ENCODE assay signal across 26 mouse cellular contexts in the genomic region with DNA sequence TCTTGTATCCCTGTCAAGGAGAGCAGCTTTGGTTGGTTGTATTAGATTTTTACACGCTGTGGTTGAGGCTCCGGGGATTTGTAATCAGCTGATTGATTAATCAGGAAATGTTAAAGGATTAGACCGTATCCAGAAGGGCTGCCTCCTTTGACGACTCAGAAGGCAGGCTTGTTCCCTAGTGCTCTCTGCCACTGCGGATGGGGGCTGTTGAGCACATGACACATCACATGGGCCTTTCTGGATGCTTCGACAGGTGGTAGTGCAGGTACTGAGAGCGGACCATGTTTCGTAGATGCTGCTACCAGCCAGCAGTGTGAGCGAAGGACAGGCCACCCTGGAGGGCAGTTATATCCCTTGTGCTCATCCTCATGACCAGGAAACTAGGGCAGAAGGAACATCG. TPM values are rescaled to one million over a fixed set of nuclear protein-coding genes. Genes with fewer than 3 reads are reported as not detected.
DNase-seq lines count a peak whose midpoint lies in the region; ATAC-seq and TF ChIP-seq lines count a peak whose summit lies in the region.
"Had no signal": no experiment of that assay in that cellular context is flagged by ENCODE, and none has a peak within 500 bp of the region (broad histone marks: within the 10 kb centered on the region; RNA-seq: fewer than 3 reads in every experiment).

No protein-coding gene starts in this region.

- H3K27ac ChIP-seq in kidney, embryonic 14.5 days (ENCODE audit: low read depth, low read length): 0 out of 2 replicates have a peak overlapping the region, but pooled peaks have one; percentile 24
- H3K27ac ChIP-seq in neural tube, embryonic 13.5 days (replicated peaks): 0 out of 2 replicates have a peak overlapping the region, but pooled peaks have one; percentile 15
- no peak overlapping the region for H3K27ac ChIP-seq in hindbrain, postnatal 0 days
- H3K27ac ChIP-seq in lung, postnatal 0 days (ENCODE audit: low read length): no peak overlapping the region
- H3K27ac ChIP-seq: embryonic facial prominence, embryonic 10.5 days; heart, embryonic 15.5 days; left cerebral cortex, adult 2 months; stomach, embryonic 15.5 days had no signal

- 61% methylated on average over 10 of the region's 10 CpGs for WGBS in kidney, embryonic 14.5 days
- WGBS in neural tube, embryonic 13.5 days: 74% methylated on average over 10 of the region's 10 CpGs
- 58% methylated on average over 10 of the region's 10 CpGs for WGBS in hindbrain, postnatal 0 days
- WGBS in lung, postnatal 0 days: 77% methylated on average over 10 of the region's 10 CpGs

- no peak for DNase-seq in kidney, postnatal 10 days
- DNase-seq in neural tube, embryonic 10.5 days (ENCODE audit: extremely low spot score, low spot score): no peak
- no peak for DNase-seq in hindbrain, postnatal 0 days (ENCODE audit: low spot score)
- DNase-seq in lung, postnatal 0 days (ENCODE audit: low spot score): no peak
- DNase-seq in spleen, adult 12 weeks (ENCODE audit: low spot score): no peak
- DNase-seq: adrenal gland, adult 2 months; B cell, adult 2 months; cerebellum, adult 11-12 months; cerebellum, postnatal 10 days; gastrocnemius, postnatal 14 days; heart, adult 11 months; heart, postnatal 36 days; kidney, adult 8-10 months; kidney, postnatal 4 days; layer of hippocampus, adult 9-11 months; right cerebral cortex, adult 18-20 months; right cerebral cortex, postnatal 4 days; thymus, postnatal 25 days had no signal

- H3K4me3 ChIP-seq in kidney, embryonic 14.5 days (ENCODE audit: low read length): no peak overlapping the region
- no peak overlapping the region for H3K4me3 ChIP-seq in neural tube, embryonic 13.5 days
- H3K4me3 ChIP-seq in hindbrain, postnatal 0 days (ENCODE audit: low read length): no peak overlapping the region
- H3K4me3 ChIP-seq in lung, postnatal 0 days (ENCODE audit: low read depth, low read length): no peak overlapping the region
- H3K4me3 ChIP-seq: embryonic facial prominence, embryonic 10.5 days; heart, embryonic 15.5 days; left cerebral cortex, adult 2 months; stomach, embryonic 15.5 days had no signal

- ATAC-seq in kidney, embryonic 14.5 days (ENCODE audit: low FRiP score, low TSS enrichment): no peak
- ATAC-seq in neural tube, embryonic 13.5 days (ENCODE audit: low read depth): 0 out of 2 replicates have a peak, but pooled peaks have one; percentile 44
- peak; percentile 63 for ATAC-seq in hindbrain, postnatal 0 days
- ATAC-seq in lung, postnatal 0 days: no peak
- ATAC-seq: forebrain, embryonic 16.5 days had no signal

- H3K36me3 ChIP-seq in kidney, embryonic 14.5 days (ENCODE audit: control insufficient read depth, insufficient read depth, low read length): no peaks in the 10 kb centered on the region
- H3K36me3 ChIP-seq in neural tube, embryonic 13.5 days: no peaks in the 10 kb centered on the region
- no peaks in the 10 kb centered on the region for H3K36me3 ChIP-seq in hindbrain, postnatal 0 days (ENCODE audit: insufficient read depth, low read length)
- H3K36me3 ChIP-seq in lung, postnatal 0 days (ENCODE audit: insufficient read depth, low read length): no peaks in the 10 kb centered on the region
- H3K36me3 ChIP-seq: G1E; heart, embryonic 15.5 days; stomach, embryonic 15.5 days had no signal

- H3K4me1 ChIP-seq in kidney, embryonic 14.5 days (ENCODE audit: control insufficient read depth, insufficient read depth, low read length): peaks cover 28% of the 10 kb centered on the region
- peaks cover 53% of the 10 kb centered on the region for H3K4me1 ChIP-seq in neural tube, embryonic 13.5 days (replicated peaks)
- H3K4me1 ChIP-seq in hindbrain, postnatal 0 days (ENCODE audit: insufficient read depth, low read length): 0 out of 2 replicates have a peak, but pooled peaks cover 13% of the 10 kb centered on the region
- H3K4me1 ChIP-seq in lung, postnatal 0 days (ENCODE audit: insufficient read depth, low read depth, low read length): peaks cover 14% of the 10 kb centered on the region; the same call in 1 of the 2 replicates

- H3K27me3 ChIP-seq in kidney, embryonic 14.5 days (ENCODE audit: control insufficient read depth, insufficient read depth, low read length): no peaks in the 10 kb centered on the region
- H3K27me3 ChIP-seq in neural tube, embryonic 13.5 days: no peaks in the 10 kb centered on the region
- no peaks in the 10 kb centered on the region for H3K27me3 ChIP-seq in hindbrain, postnatal 0 days (ENCODE audit: insufficient read depth, low read length)
- H3K27me3 ChIP-seq in lung, postnatal 0 days (replicated peaks; ENCODE audit: insufficient read depth, low read length): no peaks in the 10 kb centered on the region
- H3K27me3 ChIP-seq: heart, embryonic 15.5 days; stomach, embryonic 15.5 days had no signal

- H3K4me2 ChIP-seq in kidney, embryonic 14.5 days (replicated peaks; ENCODE audit: low read depth, low read length): no peak overlapping the region
- no peak overlapping the region for H3K4me2 ChIP-seq in neural tube, embryonic 13.5 days
- H3K4me2 ChIP-seq in hindbrain, postnatal 0 days (ENCODE audit: low read depth, low read length): no peak overlapping the region
- no peak overlapping the region for H3K4me2 ChIP-seq in lung, postnatal 0 days (replicated peaks; ENCODE audit: low read depth, low read length)
- H3K4me2 ChIP-seq: heart, embryonic 15.5 days; stomach, embryonic 15.5 days had no signal

- no peaks in the 10 kb centered on the region for H3K9me3 ChIP-seq in kidney, embryonic 14.5 days (ENCODE audit: control insufficient read depth, low read length)
- H3K9me3 ChIP-seq in neural tube, embryonic 13.5 days: no peaks in the 10 kb centered on the region
- no peaks in the 10 kb centered on the region for H3K9me3 ChIP-seq in hindbrain, postnatal 0 days (ENCODE audit: low read length)
- no peaks in the 10 kb centered on the region for H3K9me3 ChIP-seq in lung, postnatal 0 days (ENCODE audit: low read length)
- H3K9me3 ChIP-seq: embryonic facial prominence, embryonic 10.5 days; heart, embryonic 15.5 days; stomach, embryonic 15.5 days had no signal

- no peak for TF ChIP-seq EP300 in lung, postnatal 0 days (IDR thresholded peaks at IDR 0.05)

- no peak overlapping the region for H3K9ac ChIP-seq in kidney, embryonic 14.5 days (ENCODE audit: low read depth, low read length)
- H3K9ac ChIP-seq in neural tube, embryonic 13.5 days: no peak overlapping the region
- no peak overlapping the region for H3K9ac ChIP-seq in hindbrain, postnatal 0 days (replicated peaks; ENCODE audit: low read length)
- no peak overlapping the region for H3K9ac ChIP-seq in lung, postnatal 0 days (replicated peaks; ENCODE audit: low read depth)
- H3K9ac ChIP-seq: heart, embryonic 15.5 days; stomach, embryonic 15.5 days had no signal

- no peak for TF ChIP-seq CTCF in hindbrain, postnatal 0 days (IDR thresholded peaks at IDR 0.05; ENCODE audit: low read depth)
- TF ChIP-seq CTCF in lung, postnatal 0 days (IDR thresholded peaks at IDR 0.05): no peak

RNA-seq across cellular contexts. Expression of a gene that starts 33.6 kb away (rescaled TPM):
- polyA plus RNA-seq in kidney, embryonic 14.5 days (2014; fragmentation: Nextera tagmentation; extraction: Ambion mirVana): 29.7 and 31.6 TPM in 2 replicates
- polyA plus RNA-seq in neural tube, embryonic 13.5 days (2015; fragmentation: Nextera tagmentation; extraction: Ambion mirVana): 23.7 and 28.5 TPM in 2 replicates
- total RNA-seq in hindbrain, postnatal 0 days (2014; rRNA removed): 36.2 and 43.2 TPM in 2 replicates
- polyA plus RNA-seq in hindbrain, postnatal 0 days (2015; fragmentation: Nextera tagmentation; extraction: Ambion mirVana): 12.1 and 13.1 TPM in 2 replicates
- 15.9 and 18.8 TPM in 2 replicates for polyA plus RNA-seq in lung, postnatal 0 days (2015; fragmentation: Nextera tagmentation; extraction: Ambion mirVana)

Comparison
In these comparisons a context has a peak if more than half of its experiments do, and no peak if none do; other contexts are left out.
1. ATAC-seq: peak in neural tube, embryonic 13.5 days (single experiment) and hindbrain, postnatal 0 days (single experiment); none in kidney, embryonic 14.5 days (single experiment) and lung, postnatal 0 days (single experiment).
2. H3K27ac ChIP-seq: peak in kidney, embryonic 14.5 days (single experiment) and neural tube, embryonic 13.5 days (single experiment); none in hindbrain, postnatal 0 days (single experiment) and lung, postnatal 0 days (single experiment).